Comparison of ENCODE assay signal across 14 mouse cellular contexts in the genomic region with DNA sequence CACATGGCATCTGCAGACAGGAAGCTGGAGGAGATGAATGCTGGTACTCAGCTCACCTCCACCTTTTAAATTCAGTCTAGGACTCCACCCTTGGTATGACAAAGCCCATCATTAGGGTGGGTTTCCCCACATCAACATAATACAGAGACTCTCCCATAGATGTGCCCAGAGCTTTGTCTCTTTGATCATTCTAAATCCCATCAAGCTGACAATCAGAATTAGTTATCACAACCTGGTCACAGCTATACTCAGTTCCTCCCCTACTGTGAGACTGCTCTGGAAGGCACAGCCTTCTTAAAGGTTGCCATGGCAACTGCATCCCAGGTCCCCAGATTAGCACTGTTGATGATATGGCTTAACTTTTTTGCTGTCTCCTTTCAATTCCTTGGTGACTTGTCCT.
"Had no signal": no experiment of that assay in that cellular context is flagged by ENCODE, and none has a peak within 500 bp of the region (broad histone marks: within the 10 kb centered on the region; RNA-seq: fewer than 3 reads in every experiment).

No protein-coding gene starts in this region.

- H3K36me3 ChIP-seq: midbrain, embryonic 13.5 days; neural tube, embryonic 12.5 days; stomach, embryonic 15.5 days had no signal

- H3K27ac ChIP-seq: midbrain, embryonic 13.5 days; neural tube, embryonic 12.5 days; stomach, embryonic 15.5 days; stomach, postnatal 0 days had no signal

- H3K4me3 ChIP-seq: megakaryocyte, embryonic 14.5 days; midbrain, embryonic 13.5 days; neural tube, embryonic 12.5 days; stomach, embryonic 15.5 days had no signal

- H3K4me1 ChIP-seq: megakaryocyte, embryonic 14.5 days; midbrain, embryonic 13.5 days; neural tube, embryonic 12.5 days; stomach, embryonic 15.5 days had no signal

- H3K4me2 ChIP-seq: lung, embryonic 14.5 days; midbrain, embryonic 11.5 days; midbrain, embryonic 13.5 days; neural tube, embryonic 12.5 days; stomach, embryonic 15.5 days had no signal

- H3K9ac ChIP-seq: lung, embryonic 14.5 days; midbrain, embryonic 13.5 days; neural tube, embryonic 12.5 days; stomach, embryonic 15.5 days had no signal

- ATAC-seq: midbrain, embryonic 13.5 days had no signal

- DNase-seq: lung, adult 18-20 months; lung, embryonic 14.5 days; lung, postnatal 10 days; lung, postnatal 4 days; right cerebral cortex, postnatal 14 days; thymus, adult 2 months; thymus, postnatal 25 days; thymus, postnatal 4 days had no signal

- H3K27me3 ChIP-seq: megakaryocyte, embryonic 14.5 days; neural tube, embryonic 12.5 days; stomach, embryonic 15.5 days had no signal

- H3K9me3 ChIP-seq: midbrain, embryonic 13.5 days; neural tube, embryonic 12.5 days; stomach, embryonic 15.5 days had no signal
